Mouse (Mus musculus) liver, adult 2 months (tissue): ENCODE measurements around the gene Commd1. TPM values are rescaled to one million over a fixed set of nuclear protein-coding genes. Genes with fewer than 3 reads are reported as not detected.

Experiments used
- DNase-seq: peaks from one replicate; pipeline ENCODE4 v3.0.0-alpha.2; 2011; ENCODE audit warnings: low read depth, low spot score; ENCODE audit errors: extremely low read depth
- H3K27ac ChIP-seq: fragments of 200-500 bp; replicated peaks from 2 replicates; pipeline ENCODE4 v1.5.1; 2012; ENCODE audit warnings: low read depth, mild to moderate bottlenecking, control low read depth, inconsistent platforms, low read length; ENCODE audit not compliant: insufficient read depth
- H3K27me3 ChIP-seq: fragments of 200-500 bp; 2 replicates; pipeline ENCODE4 v1.6.1; 2012; ENCODE audit warnings: mild to moderate bottlenecking, moderate library complexity, low read length, inconsistent platforms; ENCODE audit not compliant: control insufficient read depth, insufficient read depth
- H3K36me3 ChIP-seq: fragments of 200-500 bp; 2 replicates; pipeline ENCODE4 v1.6.1; 2012; ENCODE audit warnings: low read length, inconsistent platforms; ENCODE audit not compliant: control insufficient read depth, insufficient read depth
- H3K4me1 ChIP-seq: fragments of 200-500 bp; 2 replicates; pipeline ENCODE4 v1.6.1; 2011; ENCODE audit warnings: low read length; ENCODE audit not compliant: control insufficient read depth, insufficient read depth
- H3K4me3 ChIP-seq: fragments of 200-500 bp; 2 replicates; pipeline ENCODE4 v1.5.1; 2011; ENCODE audit warnings: low read depth, mild to moderate bottlenecking, control low read depth, low read length, moderate library complexity; ENCODE audit not compliant: insufficient read depth
- H3K79me2 ChIP-seq: fragments of 200-500 bp; 2 replicates; pipeline ENCODE4 v1.6.1; 2012; ENCODE audit warnings: inconsistent platforms, mild to moderate bottlenecking, low read length, moderate library complexity; ENCODE audit not compliant: control insufficient read depth, insufficient read depth
- H3K9ac ChIP-seq: fragments of 200-500 bp; 2 replicates; pipeline ENCODE4 v1.6.1; 2012; ENCODE audit warnings: low read depth, mild to moderate bottlenecking, control low read depth, inconsistent platforms, low read length
- CTCF ChIP-seq: fragments of 200-500 bp; IDR thresholded peaks from 2 replicates; pipeline ENCODE4 v1.5.1; 2011; ENCODE audit warnings: low read depth, low read length, control low read depth
- POLR2A ChIP-seq: fragments of 200-500 bp; IDR thresholded peaks from 2 replicates; pipeline ENCODE4 v1.6.1; 2011; ENCODE audit warnings: low read length, control low read depth; ENCODE audit not compliant: insufficient read depth; ENCODE audit errors: extremely low read depth
- WGBS: fragments of 180-500 bp; shearing (Covaris S2); methylation state at CpG from one replicate; pipeline ENCODE4 v1.1.7; 2018; 5-methylcytosine and 5-hydroxymethylcytosine counted together
- polyA plus RNA-seq: library from polyadenylated mRNA; depleted of rRNA; stranded (reverse); fragments of >200 nt; gene quantifications from 2 replicates; pipeline ENCODE4 v1.2.3, GENCODE M21; 2012
- total RNA-seq: library from RNA; depleted of rRNA; stranded (reverse); fragments of >200 nt; gene quantifications from 2 replicates; pipeline ENCODE4 v1.2.3, GENCODE M21; 2014

The Commd1 gene
- total and polyA plus RNA-seq, 2 experiments: 15.9 to 53.5 TPM

- Histone ChIP-seq H3K9ac (no peak overlapping the region), H3K4me1 (peaks cover 11% of the 10 kb centered on the region), H3K79me2 (peaks cover 12% of the 10 kb centered on the region; the same call in 1 of the 2 replicates), H3K27me3 (no peaks in the 10 kb centered on the region), H3K36me3 (no peaks in the 10 kb centered on the region; the same call in 1 of the 2 replicates), H3K27ac (no peak overlapping the region), H3K4me3 (no peak overlapping the region)
- TF ChIP-seq POLR2A (no peak), CTCF (no peak)
- 76% methylated on average over 6 of the region's 6 CpGs for WGBS
- DNase-seq: no peak
Measured at GRCm38 (mm10) chr11:22982846-22983245, 664 bp upstream of the Commd1 start.

GRCm38 (mm10) chr11:22981543-22981950, 635 bp downstream of the Commd1 start:
- H3K27me3 ChIP-seq: no peaks in the 10 kb centered on the region
- H3K4me3 ChIP-seq: peak overlapping the region; percentile 87
- TF ChIP-seq CTCF: no peak
- TF ChIP-seq POLR2A: no peak
- H3K9ac ChIP-seq: peak overlapping the region; percentile 88
- peak overlapping the region; percentile 89 for H3K27ac ChIP-seq
- H3K36me3 ChIP-seq: peaks cover 7% of the 10 kb centered on the region
- H3K79me2 ChIP-seq: peaks cover 12% of the 10 kb centered on the region; the same call in 1 of the 2 replicates
- DNase-seq: no peak
- under 1% methylated on average over 12 of the region's 12 CpGs for WGBS
- H3K4me1 ChIP-seq: peaks cover 13% of the 10 kb centered on the region

GRCm38 (mm10) chr11:22981041-22981440, 1.1 kb downstream of the Commd1 start:
- no peaks in the 10 kb centered on the region for H3K27me3 ChIP-seq
- H3K36me3 ChIP-seq: peaks cover 12% of the 10 kb centered on the region
- peaks cover 15% of the 10 kb centered on the region for H3K4me1 ChIP-seq
- peaks cover 12% of the 10 kb centered on the region; the same call in 1 of the 2 replicates for H3K79me2 ChIP-seq
- no peak overlapping the region; the same call in 1 of the 2 replicates for H3K27ac ChIP-seq
- no peak overlapping the region for H3K9ac ChIP-seq
- TF ChIP-seq POLR2A (no peak), CTCF (no peak)
- WGBS: 34% methylated on average over 4 of the region's 4 CpGs
- no peak overlapping the region for H3K4me3 ChIP-seq
- no peak for DNase-seq

GRCm38 (mm10) chr11:22979221-22979620, 3.0 kb downstream of the Commd1 start:
- H3K4me1 ChIP-seq: peaks cover 19% of the 10 kb centered on the region
- H3K27ac ChIP-seq: no peak overlapping the region
- peak; percentile 59 for DNase-seq
- H3K27me3 ChIP-seq: no peaks in the 10 kb centered on the region
- TF ChIP-seq POLR2A: no peak
- peaks cover 15% of the 10 kb centered on the region for H3K36me3 ChIP-seq
- 0 out of 2 replicates have a peak overlapping the region, but pooled peaks have one; percentile 38 for H3K9ac ChIP-seq
- 28% methylated on average over 1 of the region's 1 CpGs for whole genome bisulfite sequencing
- peaks cover 18% of the 10 kb centered on the region; the same call in 1 of the 2 replicates for H3K79me2 ChIP-seq
- no peak overlapping the region for H3K4me3 ChIP-seq

GRCm38 (mm10) chr11:22978711-22979110, 3.5 kb downstream of the Commd1 start:
- peaks cover 15% of the 10 kb centered on the region for H3K36me3 ChIP-seq
- H3K27ac ChIP-seq: no peak overlapping the region
- no peaks in the 10 kb centered on the region for H3K27me3 ChIP-seq
- H3K4me3 ChIP-seq: no peak overlapping the region
- H3K79me2 ChIP-seq: peaks cover 23% of the 10 kb centered on the region; the same call in 1 of the 2 replicates
- no peak for DNase-seq
- 58% methylated on average over 1 of the region's 1 CpGs for WGBS
- H3K4me1 ChIP-seq: peaks cover 19% of the 10 kb centered on the region
- TF ChIP-seq CTCF (no peak), POLR2A (no peak)
- no peak overlapping the region for H3K9ac ChIP-seq

GRCm38 (mm10) chr11:22978215-22978614, 4.0 kb downstream of the Commd1 start:
- peaks cover 19% of the 10 kb centered on the region for H3K4me1 ChIP-seq
- 78% methylated on average over 3 of the region's 3 CpGs for WGBS
- no peak overlapping the region for H3K27ac ChIP-seq
- H3K79me2 ChIP-seq: peaks cover 25% of the 10 kb centered on the region; the same call in 1 of the 2 replicates
- peaks cover 15% of the 10 kb centered on the region for H3K36me3 ChIP-seq
- H3K4me3 ChIP-seq: no peak overlapping the region
- TF ChIP-seq CTCF (no peak), POLR2A (no peak)
- no peak overlapping the region for H3K9ac ChIP-seq
- no peak for DNase-seq
- no peaks in the 10 kb centered on the region for H3K27me3 ChIP-seq
